ENCODE assay signal across 27 mouse cellular contexts in the genomic region with DNA sequence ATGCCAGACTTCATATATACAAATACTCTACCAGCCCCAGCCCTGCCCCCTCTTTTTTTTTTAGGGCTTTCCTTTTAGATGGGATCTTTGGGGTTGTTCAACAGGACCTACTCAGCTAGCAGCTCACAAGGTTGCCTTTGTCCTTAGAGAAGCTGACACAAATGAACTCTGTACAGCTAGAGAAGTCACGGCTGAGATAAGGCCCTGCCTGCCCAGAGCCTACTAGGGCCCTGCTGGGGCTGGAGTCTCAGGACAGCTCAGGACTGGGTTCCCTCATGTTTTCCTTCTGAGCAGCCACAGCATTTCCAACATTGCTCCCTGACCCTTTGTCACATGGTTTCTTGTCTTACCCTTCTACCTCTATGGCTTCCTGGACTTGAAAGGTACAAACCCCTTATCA. TPM values are rescaled to one million over a fixed set of nuclear protein-coding genes. Genes with fewer than 3 reads are reported as not detected.
DNase-seq lines count a peak whose midpoint lies in the region; ATAC-seq and TF ChIP-seq lines count a peak whose summit lies in the region.
"Had no signal": no experiment of that assay in that cellular context is flagged by ENCODE, and none has a peak within 500 bp of the region (broad histone marks: within the 10 kb centered on the region; RNA-seq: fewer than 3 reads in every experiment).

No protein-coding gene starts in this region.

- no peak for TF ChIP-seq EP300 in stomach, postnatal 0 days (optimal IDR thresholded peaks at IDR 0.05)

- 0 out of 2 replicates have a peak overlapping the region, but pooled peaks have one; percentile 15 for H3K27ac ChIP-seq in intestine, postnatal 0 days (ENCODE audit: low read depth, low read length)
- no peak overlapping the region for H3K27ac ChIP-seq in stomach, embryonic 15.5 days
- peak overlapping the region; percentile 56; the same call in 1 of the 2 replicates for H3K27ac ChIP-seq in stomach, postnatal 0 days (replicated peaks)
- H3K27ac ChIP-seq: embryonic facial prominence, embryonic 10.5 days; embryonic facial prominence, embryonic 12.5 days; forebrain, embryonic 13.5 days; forebrain, embryonic 15.5 days had no signal

- TF ChIP-seq CTCF in intestine, postnatal 0 days (IDR thresholded peaks at IDR 0.05; ENCODE audit: low read depth): no peak
- TF ChIP-seq CTCF in stomach, postnatal 0 days (IDR thresholded peaks at IDR 0.05; ENCODE audit: low read depth): no peak

- 47% methylated on average over 1 of the region's 1 CpGs for WGBS in intestine, postnatal 0 days
- WGBS in stomach, embryonic 15.5 days: 63% methylated on average over 1 of the region's 1 CpGs
- 62% methylated on average over 1 of the region's 1 CpGs for WGBS in stomach, postnatal 0 days

- peak; percentile 57 for DNase-seq in heart, adult 11 months
- no peak for DNase-seq in heart, adult 8-10 months (ENCODE audit: low spot score)
- DNase-seq in stomach, postnatal 0 days (ENCODE audit: low spot score): peak; percentile 62
- no peak for DNase-seq in cerebellum, adult 11-12 months
- no peak for DNase-seq in cerebellum, adult 9-11 months
- no peak for DNase-seq in frontal cortex, postnatal 14 days (ENCODE audit: low spot score in 2 of 2)
- DNase-seq: adrenal gland, adult 8-10 months; adrenal gland, postnatal 14 days; adrenal gland, postnatal 36 days; B cell, adult 2 months; cerebellum, adult 18-20 months; cerebellum, adult 8-10 months; cerebellum, postnatal 10 days; cerebellum, postnatal 25 days had no signal

- H3K4me1 ChIP-seq in intestine, postnatal 0 days (replicated peaks; ENCODE audit: control insufficient read depth, insufficient read depth, low read length): 0 out of 2 replicates have a peak, but pooled peaks cover 3% of the 10 kb centered on the region
- no peaks in the 10 kb centered on the region for H3K4me1 ChIP-seq in stomach, embryonic 15.5 days
- no peaks in the 10 kb centered on the region for H3K4me1 ChIP-seq in stomach, postnatal 0 days (replicated peaks; ENCODE audit: control insufficient read depth, insufficient read depth)
- H3K4me1 ChIP-seq: embryonic facial prominence, embryonic 12.5 days; forebrain, embryonic 15.5 days had no signal

- H3K9ac ChIP-seq in intestine, postnatal 0 days (ENCODE audit: low read depth, low read length): no peak overlapping the region
- H3K9ac ChIP-seq in stomach, embryonic 15.5 days: no peak overlapping the region
- H3K9ac ChIP-seq in stomach, postnatal 0 days (ENCODE audit: low read length): no peak overlapping the region
- H3K9ac ChIP-seq: embryonic facial prominence, embryonic 12.5 days; forebrain, embryonic 13.5 days; forebrain, embryonic 15.5 days had no signal

- ATAC-seq in intestine, postnatal 0 days: peak; percentile 55
- ATAC-seq in stomach, embryonic 15.5 days (ENCODE audit: insufficient read depth, low FRiP score, low read depth): peak; percentile 73
- peak; percentile 90 for ATAC-seq in stomach, postnatal 0 days (ENCODE audit: low FRiP score, low TSS enrichment)
- ATAC-seq: activated CD4-positive, CD25-positive, alpha-beta regulatory T cell, adult 4 months; CD4-positive, CD25-positive, alpha-beta regulatory T cell, adult 4 months; forebrain, embryonic 13.5 days; forebrain, embryonic 15.5 days; Patski had no signal

- no peak overlapping the region for H3K4me3 ChIP-seq in intestine, postnatal 0 days (ENCODE audit: low read depth, low read length)
- H3K4me3 ChIP-seq in stomach, embryonic 15.5 days (replicated peaks): no peak overlapping the region
- H3K4me3 ChIP-seq in stomach, postnatal 0 days (ENCODE audit: low read depth, low read length): no peak overlapping the region
- H3K4me3 ChIP-seq: embryonic facial prominence, embryonic 10.5 days; embryonic facial prominence, embryonic 12.5 days; forebrain, embryonic 13.5 days; forebrain, embryonic 15.5 days had no signal

- no peaks in the 10 kb centered on the region for H3K9me3 ChIP-seq in intestine, postnatal 0 days (ENCODE audit: control insufficient read depth)
- no peaks in the 10 kb centered on the region for H3K9me3 ChIP-seq in stomach, embryonic 15.5 days
- H3K9me3 ChIP-seq in stomach, postnatal 0 days (ENCODE audit: control insufficient read depth, low read length): no peaks in the 10 kb centered on the region
- H3K9me3 ChIP-seq: embryonic facial prominence, embryonic 10.5 days; embryonic facial prominence, embryonic 12.5 days; forebrain, embryonic 13.5 days; forebrain, embryonic 15.5 days had no signal

- no peaks in the 10 kb centered on the region for H3K27me3 ChIP-seq in intestine, postnatal 0 days (replicated peaks; ENCODE audit: control insufficient read depth, insufficient read depth, low read length)
- H3K27me3 ChIP-seq in stomach, embryonic 15.5 days (replicated peaks): no peaks in the 10 kb centered on the region
- no peaks in the 10 kb centered on the region for H3K27me3 ChIP-seq in stomach, postnatal 0 days (ENCODE audit: control insufficient read depth, insufficient read depth, low read length)
- H3K27me3 ChIP-seq: embryonic facial prominence, embryonic 12.5 days; forebrain, embryonic 15.5 days had no signal

- H3K4me2 ChIP-seq in intestine, postnatal 0 days (replicated peaks; ENCODE audit: low read depth): no peak overlapping the region
- no peak overlapping the region for H3K4me2 ChIP-seq in stomach, embryonic 15.5 days
- no peak overlapping the region for H3K4me2 ChIP-seq in stomach, postnatal 0 days (replicated peaks; ENCODE audit: low read depth)
- H3K4me2 ChIP-seq: embryonic facial prominence, embryonic 12.5 days; forebrain, embryonic 13.5 days; forebrain, embryonic 15.5 days had no signal

- no peaks in the 10 kb centered on the region for H3K36me3 ChIP-seq in intestine, postnatal 0 days (ENCODE audit: control insufficient read depth, insufficient read depth)
- no peaks in the 10 kb centered on the region for H3K36me3 ChIP-seq in stomach, embryonic 15.5 days
- no peaks in the 10 kb centered on the region for H3K36me3 ChIP-seq in stomach, postnatal 0 days (ENCODE audit: control insufficient read depth, insufficient read depth, low read length)
- H3K36me3 ChIP-seq: embryonic facial prominence, embryonic 10.5 days; embryonic facial prominence, embryonic 12.5 days; forebrain, embryonic 15.5 days; G1E had no signal

RNA-seq across cellular contexts. Expression of a gene that starts 4.3 kb away (rescaled TPM):
- total RNA-seq in heart, adult 8-10 months (2022): under 1 TPM in 1 of 4 experiments, not detected in 3; 0.09 TPM
- 104 and 121 TPM in 2 replicates for polyA plus RNA-seq in intestine, postnatal 0 days (2015; fragmentation: Nextera tagmentation; extraction: Ambion mirVana)
- 47.9 and 69.0 TPM in 2 replicates for polyA plus RNA-seq in stomach, embryonic 15.5 days (2015; fragmentation: Nextera tagmentation; extraction: Ambion mirVana)
- 167 and 174 TPM in 2 replicates for polyA plus RNA-seq in stomach, postnatal 0 days (2015; fragmentation: Nextera tagmentation; extraction: Ambion mirVana)
- total RNA-seq: adrenal gland, adult 18-20 months; adrenal gland, adult 8-10 months; adrenal gland, postnatal 14 days; adrenal gland, postnatal 36 days; CH12.LX had no signal
- polyA plus RNA-seq: activated CD4-positive, CD25-positive, alpha-beta regulatory T cell, adult 4 months; CD4-positive, CD25-positive, alpha-beta regulatory T cell, adult 4 months; embryonic facial prominence, embryonic 10.5 days; embryonic facial prominence, embryonic 12.5 days; forebrain, embryonic 11.5 days; forebrain, embryonic 15.5 days; G1E; Patski had no signal

Comparison
In these comparisons a context has a peak if more than half of its experiments do, and no peak if none do; other contexts are left out.
1. DNase-seq: peak in heart, adult 11 months (single experiment) and stomach, postnatal 0 days (single experiment); none in heart, adult 8-10 months (single experiment), cerebellum, adult 11-12 months (single experiment), cerebellum, adult 9-11 months (single experiment) and frontal cortex, postnatal 14 days (0 of 2).
2. Peak in every context shown above with its lines, with median percentiles within 50 percentile points of each other: ATAC-seq.